Mouse (Mus musculus): Measurements from ENCODE around the gene Itga9.

DNA sequence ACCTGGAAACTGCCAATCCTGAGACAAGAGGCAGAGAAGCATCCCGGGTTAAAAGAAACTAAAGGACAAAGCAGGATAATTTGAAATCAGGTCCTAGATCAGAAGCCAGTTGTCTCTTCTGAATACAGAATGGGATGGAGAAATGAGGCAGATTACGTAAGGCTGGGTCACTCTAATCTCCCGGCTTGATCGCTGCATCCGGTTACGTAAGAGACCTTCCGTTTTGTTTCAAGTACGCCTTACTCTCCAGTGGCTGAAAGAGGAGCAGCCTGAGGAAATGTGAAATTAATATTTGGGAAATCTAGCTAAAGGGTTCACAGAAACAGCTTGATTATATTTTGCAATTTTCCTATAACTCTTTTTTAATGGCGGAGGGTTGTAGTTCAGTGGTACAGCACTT is 306.6 kb downstream of the Itga9 start:
- no peak for TF ChIP-seq CTCF (IDR thresholded peaks at IDR 0.05; ENCODE audit: low read depth)
- TF ChIP-seq EP300 (IDR thresholded peaks at IDR 0.05; ENCODE audit: low read depth): no peak

Measured in liver, embryonic 14.5 days (tissue).